Mouse (Mus musculus): ENCODE measurements around the gene Ttc27. TPM values are rescaled to one million over a fixed set of nuclear protein-coding genes. Genes with fewer than 3 reads are reported as not detected.

Ttc27 gene
- total and polyA plus RNA-seq, 2 experiments from 2014 or later: 18.2 to 19.1 TPM

- H3K36me3 ChIP-seq (ENCODE audit: insufficient read depth): no peaks in the 10 kb centered on the region
- TF ChIP-seq CTCF (IDR thresholded peaks at IDR 0.05; ENCODE audit: low read depth): no peak
- H3K4me1 ChIP-seq (ENCODE audit: insufficient read depth): no peaks in the 10 kb centered on the region
- no peak overlapping the region for H3K27ac ChIP-seq (ENCODE audit: low read depth, low read length)
- no peak overlapping the region for H3K9ac ChIP-seq
- H3K4me3 ChIP-seq (ENCODE audit: low read depth, low read length): no peak overlapping the region
- no peaks in the 10 kb centered on the region for H3K27me3 ChIP-seq (ENCODE audit: insufficient read depth, low read length)
- ATAC-seq (no peak), DNase-seq (no peak)
- WGBS: 90% methylated on average over 5 of the region's 5 CpGs
- H3K4me2 ChIP-seq (ENCODE audit: low read depth): no peak overlapping the region
- H3K9me3 ChIP-seq (ENCODE audit: low read length): no peaks in the 10 kb centered on the region
Observed at GRCm38 (mm10) chr17:74875740-74876139, 158.2 kb downstream of the Ttc27 start.

GRCm38 (mm10) chr17:74876954-74877353 is 159.4 kb downstream of the Ttc27 start:
- H3K4me2 ChIP-seq (ENCODE audit: low read depth): no peak overlapping the region
- H3K27me3 ChIP-seq (ENCODE audit: insufficient read depth, low read length): no peaks in the 10 kb centered on the region
- no peak overlapping the region for H3K9ac ChIP-seq
- no peak overlapping the region for H3K4me3 ChIP-seq (ENCODE audit: low read depth, low read length)
- ATAC-seq (no peak), DNase-seq (no peak)
- H3K27ac ChIP-seq (ENCODE audit: low read depth, low read length): no peak overlapping the region
- no peaks in the 10 kb centered on the region for H3K36me3 ChIP-seq (ENCODE audit: insufficient read depth)
- WGBS: 76% methylated on average over 10 of the region's 10 CpGs
- no peak for TF ChIP-seq CTCF (IDR thresholded peaks at IDR 0.05; ENCODE audit: low read depth)
- H3K4me1 ChIP-seq (ENCODE audit: insufficient read depth): no peaks in the 10 kb centered on the region
- no peaks in the 10 kb centered on the region for H3K9me3 ChIP-seq (ENCODE audit: low read length)

- DNase-seq (no peak), ATAC-seq (no peak)
- H3K4me3 ChIP-seq (ENCODE audit: low read depth, low read length): no peak overlapping the region
- no peaks in the 10 kb centered on the region for H3K27me3 ChIP-seq (ENCODE audit: insufficient read depth, low read length)
- no peak overlapping the region for H3K9ac ChIP-seq
- H3K4me1 ChIP-seq (ENCODE audit: insufficient read depth): no peaks in the 10 kb centered on the region
- no peak for TF ChIP-seq CTCF (IDR thresholded peaks at IDR 0.05; ENCODE audit: low read depth)
- 76% methylated on average over 7 of the region's 7 CpGs for WGBS
- no peak overlapping the region for H3K4me2 ChIP-seq (ENCODE audit: low read depth)
- no peaks in the 10 kb centered on the region for H3K36me3 ChIP-seq (ENCODE audit: insufficient read depth)
- no peak overlapping the region for H3K27ac ChIP-seq (ENCODE audit: low read depth, low read length)
- H3K9me3 ChIP-seq (ENCODE audit: low read length): no peaks in the 10 kb centered on the region
Observed at GRCm38 (mm10) chr17:74879768-74880167, 162.2 kb downstream of the Ttc27 start.

GRCm38 (mm10) chr17:74887039-74887438 is 169.5 kb downstream of the Ttc27 start:
- H3K27ac ChIP-seq (ENCODE audit: low read depth, low read length): no peak overlapping the region
- no peaks in the 10 kb centered on the region for H3K36me3 ChIP-seq (ENCODE audit: insufficient read depth)
- 38% methylated on average over 7 of the region's 7 CpGs for WGBS
- no peak for TF ChIP-seq CTCF (IDR thresholded peaks at IDR 0.05; ENCODE audit: low read depth)
- no peaks in the 10 kb centered on the region for H3K4me1 ChIP-seq (ENCODE audit: insufficient read depth)
- H3K4me2 ChIP-seq (ENCODE audit: low read depth): no peak overlapping the region
- DNase-seq (no peak), ATAC-seq (no peak)
- H3K4me3 ChIP-seq (ENCODE audit: low read depth, low read length): no peak overlapping the region
- H3K27me3 ChIP-seq (ENCODE audit: insufficient read depth, low read length): no peaks in the 10 kb centered on the region
- H3K9me3 ChIP-seq (ENCODE audit: low read length): no peaks in the 10 kb centered on the region
- H3K9ac ChIP-seq: no peak overlapping the region

- ATAC-seq (no peak), DNase-seq (no peak)
- WGBS: 74% methylated on average over 11 of the region's 11 CpGs
Observed at GRCm38 (mm10) chr17:74888836-74889534, 171.5 kb downstream of the Ttc27 start.

GRCm38 (mm10) chr17:74889535-74890117 is 172.1 kb downstream of the Ttc27 start:
- TF ChIP-seq CTCF (IDR thresholded peaks at IDR 0.05; ENCODE audit: low read depth): no peak
- ATAC-seq (no peak), DNase-seq (no peak)
- Histone ChIP-seq H3K36me3 (ENCODE audit: insufficient read depth) (no peaks in the 10 kb centered on the region), H3K4me3 (ENCODE audit: low read depth, low read length) (no peak overlapping the region), H3K27me3 (ENCODE audit: insufficient read depth, low read length) (no peaks in the 10 kb centered on the region), H3K4me1 (ENCODE audit: insufficient read depth) (no peaks in the 10 kb centered on the region), H3K4me2 (ENCODE audit: low read depth) (no peak overlapping the region), H3K9ac (no peak overlapping the region), H3K27ac (ENCODE audit: low read depth, low read length) (no peak overlapping the region), H3K9me3 (ENCODE audit: low read length) (no peaks in the 10 kb centered on the region)
- 73% methylated on average over 11 of the region's 11 CpGs for WGBS

More at GRCm38 (mm10) chr17:74888836-74889534, 171.5 kb downstream of the Ttc27 start:
- H3K27me3 ChIP-seq (ENCODE audit: insufficient read depth, low read length): no peaks in the 10 kb centered on the region
- H3K9ac ChIP-seq: no peak overlapping the region
- no peaks in the 10 kb centered on the region for H3K9me3 ChIP-seq (ENCODE audit: low read length)
- no peak overlapping the region for H3K4me3 ChIP-seq (ENCODE audit: low read depth, low read length)
- no peak overlapping the region for H3K4me2 ChIP-seq (ENCODE audit: low read depth)
- H3K27ac ChIP-seq (ENCODE audit: low read depth, low read length): no peak overlapping the region
- H3K36me3 ChIP-seq (ENCODE audit: insufficient read depth): no peaks in the 10 kb centered on the region
- TF ChIP-seq CTCF (IDR thresholded peaks at IDR 0.05; ENCODE audit: low read depth): no peak
- no peaks in the 10 kb centered on the region for H3K4me1 ChIP-seq (ENCODE audit: insufficient read depth)

- Histone ChIP-seq H3K4me1 (ENCODE audit: insufficient read depth) (no peaks in the 10 kb centered on the region), H3K4me3 (ENCODE audit: low read depth, low read length) (no peak overlapping the region), H3K9me3 (ENCODE audit: low read length) (no peaks in the 10 kb centered on the region), H3K27me3 (ENCODE audit: insufficient read depth, low read length) (no peaks in the 10 kb centered on the region), H3K27ac (ENCODE audit: low read depth, low read length) (no peak overlapping the region), H3K36me3 (ENCODE audit: insufficient read depth) (no peaks in the 10 kb centered on the region), H3K9ac (no peak overlapping the region), H3K4me2 (ENCODE audit: low read depth) (no peak overlapping the region)
- ATAC-seq (no peak), DNase-seq (no peak)
- WGBS: 96% methylated on average over 7 of the region's 7 CpGs
- TF ChIP-seq CTCF (IDR thresholded peaks at IDR 0.05; ENCODE audit: low read depth): no peak
Observed at GRCm38 (mm10) chr17:74902453-74902852, 184.9 kb downstream of the Ttc27 start.
